Mouse (Mus musculus) embryonic facial prominence, embryonic 14.5 days (tissue): ENCODE data around the gene Ccdc12. TPM values are rescaled to one million over a fixed set of nuclear protein-coding genes. Genes with fewer than 3 reads are reported as not detected.

Source experiments
- ATAC-seq: fragments of 200-750 bp; cut with Nextera tagmentation; 2 replicates; pipeline ENCODE4 v1.8.0; 2017; ENCODE audit warnings: low read depth, moderate number of reproducible peaks, moderate TSS enrichment
- DNase-seq: peaks from one replicate; pipeline ENCODE4 v3.0.0-alpha.2; 2015; ENCODE audit warnings: low spot score
- H3K27ac ChIP-seq: fragments of 300-500 bp; sonication (generic); replicated peaks from 2 replicates; pipeline ENCODE4 v1.5.1; 2014; ENCODE audit warnings: low read depth, mild to moderate bottlenecking, low read length, moderate library complexity
- H3K27me3 ChIP-seq: fragments of 300-500 bp; sonication (generic); replicated peaks from 2 replicates; pipeline ENCODE4 v1.6.1; 2014; ENCODE audit warnings: low read length; ENCODE audit not compliant: control insufficient read depth, insufficient read depth
- H3K36me3 ChIP-seq: fragments of 300-500 bp; sonication (generic); 2 replicates; pipeline ENCODE4 v1.6.1; 2014; ENCODE audit warnings: low read length, mixed read lengths; ENCODE audit not compliant: control insufficient read depth, insufficient read depth
- H3K4me1 ChIP-seq: fragments of 300-500 bp; sonication (generic); 2 replicates; pipeline ENCODE4 v1.6.1; 2014; ENCODE audit warnings: antibody characterized with exemption, low read length; ENCODE audit not compliant: control insufficient read depth, insufficient read depth
- H3K4me2 ChIP-seq: fragments of 300-500 bp; sonication (generic); 2 replicates; pipeline ENCODE4 v1.6.1; 2014; ENCODE audit warnings: low read depth, mild to moderate bottlenecking, low read length, moderate library complexity, mixed read lengths
- H3K4me3 ChIP-seq: fragments of 300-500 bp; sonication (generic); 2 replicates; pipeline ENCODE4 v1.5.1; 2014; ENCODE audit warnings: low read depth, mild to moderate bottlenecking, low read length
- H3K9ac ChIP-seq: fragments of 300-500 bp; sonication (generic); 2 replicates; pipeline ENCODE4 v1.6.1; 2014; ENCODE audit warnings: low read depth, mild to moderate bottlenecking, low read length, moderate library complexity, mixed read lengths
- H3K9me3 ChIP-seq: fragments of 300-500 bp; sonication (generic); 2 replicates; pipeline ENCODE4 v1.6.1; 2016; ENCODE audit warnings: low read length; ENCODE audit not compliant: control insufficient read depth
- WGBS: fragments of 180-500 bp; shearing (Covaris S2); extraction: QIAGEN DNeasy Blood & Tissue Kit; methylation state at CpG from one replicate; pipeline ENCODE4 v1.1.7; 2014; 5-methylcytosine and 5-hydroxymethylcytosine counted together
- polyA plus RNA-seq: library from polyadenylated mRNA; unstranded; fragments of >200 nt; fragmentation: Nextera tagmentation; extraction: Ambion mirVana; gene quantifications from 2 replicates; pipeline ENCODE4 v1.2.1, GENCODE M21; 2014

Gene Ccdc12
- polyA plus RNA-seq, 1 experiment from 2014 or later, result 104 TPM

DNA sequence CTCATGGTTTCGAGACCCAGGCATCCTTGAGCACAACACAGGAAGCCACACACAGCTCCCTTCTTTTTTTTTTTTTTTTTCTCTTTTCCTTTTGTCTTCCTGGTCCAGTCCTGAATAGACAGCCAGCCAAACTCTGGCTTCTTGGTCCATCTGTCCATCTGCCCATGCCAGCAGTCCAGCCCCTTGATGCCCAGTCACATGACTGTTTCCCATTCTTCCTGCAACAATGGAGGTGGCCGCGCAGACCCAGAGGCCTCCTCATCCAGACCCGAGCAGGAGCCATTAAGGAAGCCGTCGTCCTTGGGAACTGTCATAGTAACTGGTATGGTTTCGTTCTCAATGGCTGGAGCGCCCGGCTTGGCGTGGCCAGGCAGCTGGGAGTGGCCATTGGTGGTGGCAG, 65.8 kb downstream of the Ccdc12 start:
- DNase-seq (no peak), ATAC-seq (no peak)
- Histone ChIP-seq H3K4me1 (peaks cover 22% of the 10 kb centered on the region; the same call in 1 of the 2 replicates), H3K4me3 (no peak overlapping the region), H3K9ac (no peak overlapping the region), H3K36me3 (peaks cover 40% of the 10 kb centered on the region), H3K4me2 (no peak overlapping the region), H3K27ac (no peak overlapping the region), H3K27me3 (no peaks in the 10 kb centered on the region; the same call in 1 of the 2 replicates), H3K9me3 (no peaks in the 10 kb centered on the region)
- WGBS, result 92% methylated on average over 10 of the region's 10 CpGs

- no peaks in the 10 kb centered on the region; the same call in 1 of the 2 replicates for H3K27me3 ChIP-seq
- no peak overlapping the region for H3K4me2 ChIP-seq
- peak; percentile 83 for ATAC-seq
- no peak overlapping the region for H3K27ac ChIP-seq
- no peak overlapping the region for H3K4me3 ChIP-seq
- 5% methylated on average over 9 of the region's 9 CpGs for WGBS
- no peaks in the 10 kb centered on the region for H3K9me3 ChIP-seq
- H3K9ac ChIP-seq, result no peak overlapping the region
- peaks cover 67% of the 10 kb centered on the region for H3K36me3 ChIP-seq
- peak; percentile 87 for DNase-seq
- H3K4me1 ChIP-seq, result peaks cover 22% of the 10 kb centered on the region; the same call in 1 of the 2 replicates
Measured at GRCm38 (mm10) chr9:110725721-110726135, 69.4 kb downstream of the Ccdc12 start.

DNA sequence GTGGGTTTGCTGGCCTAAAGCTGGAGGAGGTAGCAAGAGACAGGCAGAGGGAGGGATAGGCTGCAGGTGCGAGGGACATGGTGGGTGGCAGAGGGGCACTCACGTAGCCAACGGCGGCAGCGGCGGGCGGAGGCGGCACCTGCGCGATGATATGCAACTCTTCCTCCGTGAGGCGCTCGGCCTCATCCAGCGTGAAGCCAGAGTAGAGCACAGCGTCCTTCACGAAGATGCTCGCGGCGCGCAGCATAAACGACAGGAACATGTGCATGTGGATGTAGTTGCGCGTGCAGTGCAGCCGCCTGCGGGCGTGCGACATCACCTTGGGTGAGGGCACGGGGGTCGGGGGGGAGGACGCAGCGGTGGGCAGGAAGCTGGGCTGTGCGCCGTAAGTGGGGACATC, 70.6 kb downstream of the Ccdc12 start:
- Histone ChIP-seq H3K27ac (no peak overlapping the region), H3K4me2 (peak overlapping the region; percentile 36), H3K9ac (no peak overlapping the region), H3K27me3 (no peaks in the 10 kb centered on the region; the same call in 1 of the 2 replicates), H3K4me1 (peaks cover 27% of the 10 kb centered on the region), H3K9me3 (no peaks in the 10 kb centered on the region), H3K36me3 (peaks cover 75% of the 10 kb centered on the region), H3K4me3 (0 out of 2 replicates have a peak overlapping the region, but pooled peaks have one; percentile 13)
- ATAC-seq (no peak), DNase-seq (no peak)
- 22% methylated on average over 28 of the region's 33 CpGs for WGBS

DNA sequence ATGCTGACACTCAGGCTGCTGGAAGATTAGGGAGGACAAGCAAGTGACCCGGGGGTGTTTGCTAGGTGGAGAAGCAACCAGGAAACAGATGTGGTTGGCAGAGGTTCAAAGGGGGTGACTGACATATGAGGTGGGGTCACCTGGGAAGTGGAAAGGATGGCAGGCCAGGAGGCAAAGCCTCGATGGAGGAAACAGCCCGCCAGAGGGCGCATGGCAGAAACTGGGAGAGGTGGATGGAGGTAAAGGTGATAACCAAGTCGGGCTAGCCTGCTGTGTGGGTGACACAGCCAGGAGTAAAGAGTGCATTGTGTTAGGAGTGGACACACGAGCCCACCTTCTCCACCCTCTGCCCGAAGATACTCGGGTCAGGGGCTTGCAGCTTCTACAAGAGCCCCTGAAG, 73.5 kb downstream of the Ccdc12 start:
- H3K27me3 ChIP-seq, result no peaks in the 10 kb centered on the region; the same call in 1 of the 2 replicates
- peaks cover 54% of the 10 kb centered on the region for H3K36me3 ChIP-seq
- no peak for DNase-seq

GRCm38 (mm10) chr9:110731859-110732258, 75.6 kb downstream of the Ccdc12 start:
- peak overlapping the region; percentile 60 for H3K4me2 ChIP-seq
- H3K27me3 ChIP-seq, result no peaks in the 10 kb centered on the region; the same call in 1 of the 2 replicates
- no peak for ATAC-seq
- no peak overlapping the region for H3K27ac ChIP-seq
- peak overlapping the region; percentile 20; the same call in 1 of the 2 replicates for H3K9ac ChIP-seq
- no peak overlapping the region for H3K4me3 ChIP-seq
- H3K9me3 ChIP-seq, result no peaks in the 10 kb centered on the region
- 46% methylated on average over 2 of the region's 4 CpGs for WGBS
- no peak for DNase-seq
- H3K36me3 ChIP-seq, result peaks cover 37% of the 10 kb centered on the region
- H3K4me1 ChIP-seq, result peaks cover 40% of the 10 kb centered on the region

More for the DNA sequence above, 73.5 kb downstream of the Ccdc12 start:
- ATAC-seq, result no peak
- Histone ChIP-seq H3K4me1 (peaks cover 45% of the 10 kb centered on the region), H3K4me3 (no peak overlapping the region), H3K27ac (no peak overlapping the region), H3K4me2 (no peak overlapping the region), H3K9me3 (no peaks in the 10 kb centered on the region), H3K9ac (no peak overlapping the region)
- 14% methylated on average over 5 of the region's 8 CpGs for WGBS

GRCm38 (mm10) chr9:110732623-110733022, 76.3 kb downstream of the Ccdc12 start:
- 0% methylated on average over 22 of the region's 26 CpGs for WGBS
- peak; percentile 94 for ATAC-seq
- Histone ChIP-seq H3K4me1 (peaks cover 44% of the 10 kb centered on the region), H3K9me3 (no peaks in the 10 kb centered on the region), H3K9ac (peak overlapping the region; percentile 56), H3K36me3 (peaks cover 30% of the 10 kb centered on the region), H3K4me2 (peak overlapping the region; percentile 60), H3K27ac (peak overlapping the region; percentile 67), H3K27me3 (no peaks in the 10 kb centered on the region; the same call in 1 of the 2 replicates), H3K4me3 (peak overlapping the region; percentile 29)
- peak; percentile 96 for DNase-seq

GRCm38 (mm10) chr9:110733102-110733501, 76.8 kb downstream of the Ccdc12 start:
- Histone ChIP-seq H3K27me3 (no peaks in the 10 kb centered on the region), H3K4me1 (peaks cover 45% of the 10 kb centered on the region), H3K4me3 (peak overlapping the region; percentile 29), H3K36me3 (peaks cover 26% of the 10 kb centered on the region), H3K9me3 (no peaks in the 10 kb centered on the region), H3K4me2 (peak overlapping the region; percentile 60), H3K9ac (peak overlapping the region; percentile 56), H3K27ac (peak overlapping the region; percentile 67)
- ATAC-seq (peak; percentile 16; the same call in 1 of the 2 replicates), DNase-seq (no peak)
- 14% methylated on average over 8 of the region's 8 CpGs for WGBS

DNA sequence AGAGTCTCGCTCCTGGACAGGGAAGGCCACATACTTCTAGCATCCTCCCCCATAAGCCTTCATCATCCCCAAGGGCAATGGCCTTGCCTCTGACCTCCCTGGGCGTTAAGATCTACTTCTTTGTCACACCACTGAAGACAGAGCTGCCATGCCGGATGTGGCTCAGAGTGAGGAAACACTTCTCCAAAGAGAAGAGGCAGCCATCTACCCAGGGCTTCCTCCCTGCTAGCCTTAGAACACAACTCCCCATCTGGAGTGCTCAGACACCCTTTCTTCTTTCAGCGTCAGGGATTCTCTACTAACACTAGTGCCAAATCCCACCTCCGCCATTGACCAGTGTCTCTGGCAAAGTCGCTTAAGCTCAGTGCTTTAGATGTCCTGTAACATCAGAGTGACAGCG, 77.9 kb downstream of the Ccdc12 start:
- Histone ChIP-seq H3K9ac (no peak overlapping the region), H3K4me2 (peak overlapping the region; percentile 60), H3K4me1 (peaks cover 51% of the 10 kb centered on the region), H3K27ac (no peak overlapping the region), H3K36me3 (peaks cover 26% of the 10 kb centered on the region), H3K27me3 (no peaks in the 10 kb centered on the region), H3K9me3 (no peaks in the 10 kb centered on the region), H3K4me3 (no peak overlapping the region)
- 67% methylated on average over 7 of the region's 7 CpGs for WGBS
- ATAC-seq, result no peak
- no peak for DNase-seq

GRCm38 (mm10) chr9:110736362-110736761, 80.1 kb downstream of the Ccdc12 start:
- ATAC-seq (no peak), DNase-seq (no peak)
- Histone ChIP-seq H3K27ac (0 out of 2 replicates have a peak overlapping the region, but pooled peaks have one; percentile 15), H3K4me3 (no peak overlapping the region), H3K36me3 (peaks cover 25% of the 10 kb centered on the region), H3K27me3 (no peaks in the 10 kb centered on the region), H3K4me1 (peaks cover 54% of the 10 kb centered on the region), H3K9me3 (no peaks in the 10 kb centered on the region), H3K9ac (peak overlapping the region; percentile 2; the same call in 1 of the 2 replicates), H3K4me2 (peak overlapping the region; percentile 40)
- 27% methylated on average over 9 of the region's 9 CpGs for WGBS
